Mouse (Mus musculus) gonadal fat pad, adult 2 months (tissue): ENCODE data around the gene Cep78. TPM values are rescaled to one million over a fixed set of nuclear protein-coding genes. Genes with fewer than 3 reads are reported as not detected.

ENCODE experiments used
- DNase-seq: peaks from one replicate; pipeline ENCODE4 v3.0.0-alpha.2; 2012; ENCODE audit warnings: low read depth
- polyA plus RNA-seq: library from polyadenylated mRNA; depleted of rRNA; stranded (reverse); fragments of >200 nt; gene quantifications from 2 replicates; pipeline ENCODE4 v1.2.3, GENCODE M21; 2012; rRNA removed

Cep78 gene
- polyA plus RNA-seq, 1 experiment, result 3.6 TPM

- no peak for DNase-seq
These were observed 76.8 kb downstream of the Cep78 start for GRCm38 (mm10) chr19:15908016-15908415.

Other genes with a start within 250 kb of the Cep78 start
- gene Psat1, start 37.7 kb downstream of the Cep78 start, polyA plus RNA-seq, result 76.4 and 93.3 TPM in 2 replicates
- 18.8 and 26.7 TPM in 2 replicates for gene Gnaq, start 147.8 kb upstream of the Cep78 start, polyA plus RNA-seq